Mouse (Mus musculus) forebrain, embryonic 12.5 days (tissue): Measurements from ENCODE around the gene Ppp2ca. TPM values are rescaled to one million over a fixed set of nuclear protein-coding genes. Genes with fewer than 3 reads are reported as not detected.
A peak's percentile ranks its signal among the peaks of the same experiment; 100 is the strongest.
"Not testable (repeated sequence)": the region's sequence is repeated elsewhere in the genome, so short reads cannot be mapped to it uniquely, and the experiment has no call there.

Source experiments
- ATAC-seq: fragments of 200-750 bp; cut with Nextera tagmentation; 2 replicates; pipeline ENCODE4 v1.8.0; 2017; ENCODE audit warnings: moderate TSS enrichment; ENCODE audit not compliant: low FRiP score
- H3K27ac ChIP-seq: fragments of 300-500 bp; sonication (generic); 2 replicates; pipeline ENCODE4 v1.5.1; 2016; ENCODE audit warnings: mild to moderate bottlenecking
- H3K27me3 ChIP-seq: fragments of 300-500 bp; sonication (generic); 2 replicates; pipeline ENCODE4 v1.6.1; 2016; ENCODE audit warnings: mild to moderate bottlenecking
- H3K36me3 ChIP-seq: fragments of 300-500 bp; sonication (generic); replicated peaks from 2 replicates; pipeline ENCODE4 v1.6.1; 2016; ENCODE audit warnings: mild to moderate bottlenecking
- H3K4me1 ChIP-seq: fragments of 300-500 bp; sonication (generic); 2 replicates; pipeline ENCODE4 v1.6.1; 2016
- H3K4me2 ChIP-seq: fragments of 300-500 bp; sonication (generic); 2 replicates; pipeline ENCODE4 v1.6.1; 2016; ENCODE audit warnings: mild to moderate bottlenecking, moderate library complexity
- H3K4me3 ChIP-seq: fragments of 300-500 bp; sonication (generic); replicated peaks from 2 replicates; pipeline ENCODE4 v1.5.1; 2016; ENCODE audit warnings: mild to moderate bottlenecking
- H3K9ac ChIP-seq: fragments of 300-500 bp; sonication (generic); 2 replicates; pipeline ENCODE4 v1.6.1; 2016; ENCODE audit warnings: mild to moderate bottlenecking
- H3K9me3 ChIP-seq: fragments of 300-500 bp; sonication (generic); 2 replicates; pipeline ENCODE4 v1.6.1; 2016
- WGBS: fragments of 180-500 bp; shearing (Covaris S2); methylation state at CpG from one replicate; pipeline ENCODE4 v1.1.7; 2016; 5-methylcytosine and 5-hydroxymethylcytosine counted together
- polyA plus RNA-seq: library from polyadenylated mRNA; unstranded; fragments of >200 nt; fragmentation: Nextera tagmentation; extraction: Ambion mirVana; gene quantifications from 2 replicates; pipeline ENCODE4 v1.2.1, GENCODE M21; 2016

Gene Ppp2ca
- polyA plus RNA-seq, 1 experiment from 2014 or later: 125 TPM

DNA sequence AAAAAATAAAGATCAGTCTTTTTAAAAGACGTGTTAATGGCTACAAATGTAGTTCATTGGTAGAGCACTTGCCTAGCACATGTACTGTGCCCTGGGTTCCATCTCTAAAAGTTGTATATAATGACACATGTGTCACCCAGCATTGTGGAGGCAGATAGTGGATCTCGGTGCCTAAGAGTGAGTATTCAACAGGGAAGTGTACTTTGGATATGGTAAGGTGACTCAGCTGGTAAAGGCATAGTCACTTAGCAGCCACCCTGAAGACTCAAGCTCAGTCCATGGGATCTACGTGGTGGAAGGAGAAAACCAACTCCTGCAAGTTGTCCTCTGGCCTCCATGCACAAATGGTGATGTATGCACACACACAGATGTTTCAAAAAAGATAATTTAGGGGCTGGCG lies 26.0 kb downstream of the Ppp2ca start:
- H3K9ac ChIP-seq: no peak overlapping the region
- H3K4me3 ChIP-seq: no peak overlapping the region
- no peak overlapping the region for H3K4me2 ChIP-seq
- no peaks in the 10 kb centered on the region; the same call in none of the 2 replicates for H3K4me1 ChIP-seq
- peaks cover 68% of the 10 kb centered on the region for H3K36me3 ChIP-seq
- no peak overlapping the region for H3K27ac ChIP-seq
- no peak for ATAC-seq
- H3K27me3 ChIP-seq: no peaks in the 10 kb centered on the region
- H3K9me3 ChIP-seq: 0 out of 2 replicates have a peak, but pooled peaks cover 2% of the 10 kb centered on the region
- WGBS: 94% methylated on average over 4 of the region's 4 CpGs

DNA sequence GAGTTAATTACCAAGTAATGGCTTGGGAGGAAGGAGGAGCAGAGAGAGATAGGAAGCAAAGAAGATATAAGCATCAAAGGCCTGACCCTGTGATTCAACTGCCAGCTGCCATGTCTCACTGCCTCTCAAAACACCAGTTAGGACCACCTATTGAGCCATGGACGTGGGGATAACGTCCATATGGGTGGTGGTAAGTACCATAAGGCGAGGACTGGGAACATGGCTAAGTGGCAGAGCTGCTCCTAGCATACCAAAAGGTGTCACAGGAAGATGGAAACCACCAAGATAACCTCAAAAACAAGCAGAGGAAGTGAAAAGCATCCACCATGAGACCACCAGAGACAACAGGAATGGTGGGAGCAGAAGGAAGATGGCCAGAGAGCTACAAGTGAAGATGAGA lies 28.7 kb downstream of the Ppp2ca start:
- 83% methylated on average over 3 of the region's 3 CpGs for WGBS
- Histone ChIP-seq H3K9ac (no peak overlapping the region), H3K4me3 (no peak overlapping the region), H3K9me3 (no peaks in the 10 kb centered on the region), H3K4me2 (no peak overlapping the region), H3K36me3 (peaks cover 43% of the 10 kb centered on the region), H3K27ac (no peak overlapping the region), H3K27me3 (no peaks in the 10 kb centered on the region), H3K4me1 (no peaks in the 10 kb centered on the region; the same call in none of the 2 replicates)
- ATAC-seq: no peak

DNA sequence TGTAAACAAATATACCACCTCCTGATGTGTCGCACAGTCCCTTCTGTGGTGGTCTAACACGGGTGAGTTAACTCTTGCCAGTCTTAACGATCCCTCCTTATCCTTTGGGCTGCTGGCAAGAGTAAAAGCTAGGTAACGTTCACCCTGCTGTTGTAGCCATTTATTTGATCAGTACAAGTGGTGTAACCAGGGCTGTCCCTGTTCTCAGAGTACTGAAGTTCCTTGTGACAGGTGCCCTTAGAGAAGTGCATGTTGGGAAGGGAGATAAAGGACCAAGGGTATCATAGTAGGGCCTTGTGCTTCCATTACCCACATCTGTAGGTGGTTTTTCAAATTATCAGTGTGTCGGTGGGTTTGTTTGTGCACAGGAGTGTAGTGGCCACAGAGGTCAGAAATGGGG lies 29.3 kb downstream of the Ppp2ca start:
- H3K9ac ChIP-seq: no peak overlapping the region
- H3K9me3 ChIP-seq: no peaks in the 10 kb centered on the region
- no peaks in the 10 kb centered on the region; the same call in none of the 2 replicates for H3K4me1 ChIP-seq
- H3K27me3 ChIP-seq: no peaks in the 10 kb centered on the region
- 72% methylated on average over 5 of the region's 5 CpGs for WGBS
- peaks cover 37% of the 10 kb centered on the region for H3K36me3 ChIP-seq
- no peak overlapping the region for H3K4me3 ChIP-seq
- ATAC-seq: no peak
- no peak overlapping the region for H3K4me2 ChIP-seq
- no peak overlapping the region for H3K27ac ChIP-seq

DNA sequence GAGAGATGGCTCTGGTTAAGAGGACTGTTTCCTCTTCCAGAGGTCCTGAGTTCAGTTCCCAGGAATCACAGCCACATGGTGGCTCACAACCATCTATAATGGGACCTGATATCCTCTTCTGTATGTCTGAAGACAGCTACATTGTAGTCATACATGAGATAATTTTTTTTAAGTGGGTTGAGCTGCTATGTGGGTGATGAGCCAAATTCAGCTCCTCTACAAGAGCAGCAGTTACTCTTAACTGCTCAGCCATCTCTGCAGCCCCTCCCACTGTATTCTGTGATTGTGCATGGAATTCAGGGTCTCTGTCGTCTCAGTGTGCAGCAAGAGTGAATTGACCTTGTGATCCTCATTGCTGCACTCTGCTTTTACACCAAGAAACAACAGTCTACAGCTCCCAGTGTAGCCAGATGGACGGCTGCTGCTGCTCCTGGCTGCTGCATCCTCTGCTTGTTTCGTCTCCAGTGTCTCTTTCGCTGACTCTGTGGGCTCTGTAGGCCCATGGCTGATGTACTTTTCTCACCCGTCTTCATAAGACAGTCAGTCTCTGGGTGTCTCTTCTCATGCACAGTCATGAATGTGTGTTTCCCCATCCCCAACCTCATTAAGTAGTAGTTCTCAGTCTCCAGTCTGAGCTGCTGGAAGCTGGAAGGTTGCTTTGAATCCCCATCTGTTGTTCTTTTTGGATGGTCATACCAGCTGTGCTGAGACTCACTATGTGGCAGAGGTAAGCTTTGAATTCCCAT lies 30.0 kb downstream of the Ppp2ca start:
- Histone ChIP-seq H3K4me3 (no peak overlapping the region), H3K27ac (peak overlapping the region; percentile 42; the same call in 1 of the 2 replicates), H3K9me3 (no peaks in the 10 kb centered on the region), H3K4me2 (no peak overlapping the region), H3K27me3 (no peaks in the 10 kb centered on the region), H3K36me3 (peaks cover 31% of the 10 kb centered on the region), H3K9ac (no peak overlapping the region), H3K4me1 (no peaks in the 10 kb centered on the region; the same call in none of the 2 replicates)
- no peak for ATAC-seq
- 68% methylated on average over 5 of the region's 5 CpGs for WGBS

DNA sequence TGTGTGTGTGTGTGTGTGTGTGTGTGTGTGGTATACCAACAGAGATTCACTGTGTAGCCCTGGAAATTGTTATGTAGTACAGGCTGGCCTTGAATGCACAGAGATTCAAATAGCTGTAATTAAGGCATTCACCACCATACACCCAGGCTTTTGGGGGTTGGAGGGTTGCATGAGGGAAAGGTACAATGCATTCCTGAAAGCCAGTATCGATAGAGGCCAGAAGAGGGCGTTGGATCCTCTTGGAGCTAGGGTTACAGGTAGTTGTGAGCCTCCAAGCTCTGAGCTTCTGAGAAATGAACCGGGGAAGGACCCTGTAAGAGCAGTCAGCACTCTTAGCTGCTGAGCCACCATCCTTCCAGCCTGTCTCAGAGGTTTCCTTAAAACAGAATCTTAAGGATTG lies 30.7 kb downstream of the Ppp2ca start:
- no peak overlapping the region for H3K4me3 ChIP-seq
- H3K9ac ChIP-seq: no peak overlapping the region
- no peak overlapping the region for H3K4me2 ChIP-seq
- H3K27ac ChIP-seq: 0 out of 2 replicates have a peak overlapping the region, but pooled peaks have one; percentile 25
- no peak for ATAC-seq
- H3K4me1 ChIP-seq: no peaks in the 10 kb centered on the region; the same call in none of the 2 replicates
- no peaks in the 10 kb centered on the region for H3K27me3 ChIP-seq
- peaks cover 26% of the 10 kb centered on the region for H3K36me3 ChIP-seq
- H3K9me3 ChIP-seq: no peaks in the 10 kb centered on the region
- 22% methylated on average over 3 of the region's 3 CpGs for WGBS

DNA sequence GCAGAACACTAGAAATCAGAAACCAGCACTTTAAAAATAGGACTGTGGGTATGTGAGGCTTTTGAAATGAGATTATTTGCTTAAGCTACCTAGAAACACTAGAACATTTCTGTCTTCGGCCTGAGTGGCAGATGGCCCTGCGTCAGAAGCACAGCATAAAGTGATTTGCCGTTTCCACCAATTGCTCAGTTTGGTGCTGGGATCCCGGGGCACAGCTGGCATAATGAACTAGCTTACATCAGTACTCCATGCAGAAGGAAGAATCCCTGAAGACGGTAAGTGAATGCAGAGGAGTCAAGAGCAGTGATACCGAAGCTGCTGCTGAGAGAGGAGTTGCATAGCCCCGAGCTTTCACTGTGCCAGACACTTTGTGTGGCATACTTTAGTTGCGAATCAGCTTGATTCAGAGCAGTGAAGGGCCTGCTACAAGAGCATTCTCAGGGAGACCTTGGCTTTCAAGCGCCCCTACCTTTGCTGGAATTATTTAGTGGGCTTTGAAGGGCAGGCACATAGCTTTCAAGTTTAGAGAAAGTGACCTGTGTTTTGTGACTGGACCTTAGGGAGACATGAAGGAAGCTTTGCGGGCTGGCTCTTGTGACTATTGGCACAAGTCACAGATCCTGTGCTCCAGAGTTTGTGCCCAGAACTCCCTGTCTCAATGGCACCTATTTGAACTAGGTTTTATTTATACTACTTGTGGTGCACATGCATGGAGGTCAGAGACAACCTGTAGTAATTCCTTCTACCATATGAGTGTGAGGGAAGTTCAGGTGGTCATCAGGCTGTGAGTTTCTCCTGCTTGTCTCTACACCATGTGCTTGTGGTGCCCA lies 31.4 kb downstream of the Ppp2ca start:
- H3K27ac ChIP-seq: 0 out of 2 replicates have a peak overlapping the region, but pooled peaks have one; percentile 38
- ATAC-seq: no peak
- H3K36me3 ChIP-seq: peaks cover 20% of the 10 kb centered on the region
- H3K9me3 ChIP-seq: no peaks in the 10 kb centered on the region
- no peaks in the 10 kb centered on the region for H3K27me3 ChIP-seq
- no peak overlapping the region for H3K9ac ChIP-seq
- no peaks in the 10 kb centered on the region; the same call in none of the 2 replicates for H3K4me1 ChIP-seq
- no peak overlapping the region for H3K4me2 ChIP-seq
- no peak overlapping the region for H3K4me3 ChIP-seq
- WGBS: 84% methylated on average over 10 of the region's 10 CpGs

DNA sequence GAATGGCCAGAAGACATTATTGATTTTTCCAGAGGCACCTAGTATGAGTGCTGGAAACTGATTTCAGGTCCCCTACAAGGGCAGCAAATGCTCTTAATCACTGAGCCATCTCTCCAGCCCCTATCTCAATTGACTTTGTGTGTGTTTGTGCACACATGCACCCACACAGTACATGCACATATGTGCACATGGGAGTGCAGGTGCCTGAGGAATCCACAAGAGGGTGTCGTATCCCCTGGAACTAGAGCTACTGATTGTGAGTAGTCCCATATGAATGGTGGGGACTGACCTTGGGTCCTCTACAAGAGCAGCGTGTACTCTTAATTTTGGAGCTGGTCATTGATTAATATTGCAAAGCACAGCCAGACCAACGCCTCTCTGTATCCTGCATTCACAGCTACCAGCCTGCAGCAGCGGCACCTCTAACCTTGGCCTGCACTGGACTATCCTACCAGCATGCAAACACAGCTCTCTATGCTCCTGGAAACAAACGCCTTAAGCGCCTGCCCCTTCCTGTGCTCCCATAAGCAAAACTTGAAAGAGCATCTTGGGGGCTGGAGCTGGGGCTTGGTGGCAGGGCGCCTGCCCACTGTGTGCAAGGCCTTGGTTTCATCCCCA lies 32.1 kb downstream of the Ppp2ca start:
- no peak for ATAC-seq

DNA sequence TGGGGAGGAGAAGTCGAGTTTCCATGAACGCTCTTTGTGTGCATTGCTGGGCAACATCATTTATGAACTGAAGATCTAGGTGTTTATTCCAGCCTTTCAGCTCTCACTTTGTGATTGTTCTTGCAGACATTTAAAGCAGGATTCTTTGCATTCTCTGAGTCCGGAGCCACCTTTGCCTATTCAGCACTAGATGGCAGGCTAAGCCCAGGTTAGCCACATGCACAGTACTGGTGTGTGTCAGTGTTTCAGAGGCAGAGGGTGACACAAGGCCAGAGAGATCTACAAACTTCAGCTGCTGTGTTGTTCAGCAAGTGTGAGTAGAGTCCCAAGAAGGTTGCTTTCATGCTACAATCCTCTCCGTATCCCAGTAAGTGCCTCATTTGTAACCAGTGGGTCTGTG lies 45.2 kb downstream of the Ppp2ca start:
- not testable (repeated sequence) for H3K4me1 ChIP-seq, H3K27ac ChIP-seq, H3K36me3 ChIP-seq, H3K27me3 ChIP-seq, H3K4me3 ChIP-seq, H3K4me2 ChIP-seq, H3K9me3 ChIP-seq, ATAC-seq, H3K9ac ChIP-seq
- WGBS: 44% methylated on average over 4 of the region's 4 CpGs

More for the DNA sequence above, 32.1 kb downstream of the Ppp2ca start:
- peaks cover 6% of the 10 kb centered on the region for H3K9me3 ChIP-seq
- no peak overlapping the region for H3K4me2 ChIP-seq
- 82% methylated on average over 7 of the region's 7 CpGs for WGBS
- H3K4me3 ChIP-seq: no peak overlapping the region
- H3K9ac ChIP-seq: no peak overlapping the region
- H3K4me1 ChIP-seq: no peaks in the 10 kb centered on the region; the same call in none of the 2 replicates
- H3K27ac ChIP-seq: no peak overlapping the region
- peaks cover 13% of the 10 kb centered on the region for H3K36me3 ChIP-seq
- no peaks in the 10 kb centered on the region for H3K27me3 ChIP-seq

DNA sequence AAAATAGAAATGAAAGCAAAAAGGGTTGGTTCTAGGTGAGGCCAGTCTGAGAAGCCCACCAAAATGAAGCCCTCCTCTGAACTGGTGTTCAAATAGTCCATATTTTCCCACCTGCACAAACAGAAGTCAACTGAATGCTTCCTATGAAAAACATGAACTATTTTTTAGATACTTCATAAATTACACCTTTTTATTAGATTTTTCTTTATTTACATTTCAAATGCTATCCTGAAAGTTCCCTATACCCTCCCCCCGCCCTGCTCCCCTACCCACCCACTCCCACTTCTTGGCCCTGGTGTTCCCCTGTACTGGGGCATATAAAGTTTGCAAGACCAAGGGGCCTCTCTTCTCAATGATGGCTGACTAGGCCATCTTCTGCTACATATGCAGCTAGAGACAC lies 46.9 kb downstream of the Ppp2ca start, which contains the start of gene Olfr1373:
Olfr1373 (minus strand) TSS at position 101 of the 400 bp plus-strand sequence.
- not testable (repeated sequence) for H3K4me2 ChIP-seq, H3K27me3 ChIP-seq, H3K4me3 ChIP-seq, H3K4me1 ChIP-seq, H3K9ac ChIP-seq, H3K9me3 ChIP-seq, ATAC-seq, H3K36me3 ChIP-seq, H3K27ac ChIP-seq
- WGBS: 92% methylated on average over 1 of the region's 1 CpGs

DNA sequence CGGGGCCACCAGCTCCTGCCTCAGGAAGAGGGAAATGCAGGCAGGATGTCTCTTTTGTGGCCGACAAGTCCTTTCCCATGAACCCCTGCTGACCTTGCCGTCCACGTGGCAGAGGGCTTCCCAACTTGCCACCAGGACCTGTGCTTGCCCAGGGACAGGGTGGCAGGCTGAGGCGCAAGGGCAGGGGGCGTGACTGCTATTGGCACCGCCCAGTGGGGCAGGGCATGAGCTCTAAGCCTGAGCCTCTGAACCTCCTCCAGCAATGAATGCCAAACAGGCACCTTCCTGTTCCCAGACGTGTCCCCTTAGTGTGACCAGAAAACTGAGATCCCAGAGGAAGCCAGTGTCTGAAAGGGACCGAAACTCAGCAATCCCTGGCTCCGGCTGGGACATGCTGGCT lies 65.4 kb downstream of the Ppp2ca start:
- no peak overlapping the region for H3K9ac ChIP-seq
- H3K4me2 ChIP-seq: no peak overlapping the region
- ATAC-seq: no peak
- peaks cover 48% of the 10 kb centered on the region for H3K27me3 ChIP-seq
- H3K27ac ChIP-seq: no peak overlapping the region
- no peaks in the 10 kb centered on the region for H3K36me3 ChIP-seq
- no peaks in the 10 kb centered on the region for H3K9me3 ChIP-seq
- no peak overlapping the region for H3K4me3 ChIP-seq
- 36% methylated on average over 10 of the region's 10 CpGs for WGBS
- no peaks in the 10 kb centered on the region; the same call in 1 of the 2 replicates for H3K4me1 ChIP-seq

DNA sequence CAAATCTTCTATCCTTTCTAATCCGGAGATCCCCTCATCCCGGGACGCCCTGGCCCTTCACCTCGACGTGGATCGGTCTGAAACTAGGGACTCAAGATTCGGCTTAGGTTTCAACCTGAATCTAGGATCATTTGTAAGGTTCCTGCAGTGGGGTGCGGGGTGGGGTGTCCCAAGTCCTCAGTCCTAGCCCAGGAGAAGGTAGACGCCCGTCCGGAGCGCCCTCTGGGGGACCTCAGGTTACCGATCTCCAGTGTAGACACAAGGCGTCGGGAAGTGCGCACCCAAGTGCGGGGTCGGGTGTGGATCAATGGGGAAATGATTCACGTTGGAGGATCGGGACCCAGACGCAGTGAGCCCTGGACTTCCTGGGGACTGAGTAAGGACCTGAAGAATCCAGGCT lies 68.6 kb downstream of the Ppp2ca start:
- ATAC-seq: no peak
- Histone ChIP-seq H3K4me3 (no peak overlapping the region), H3K27me3 (peaks cover 71% of the 10 kb centered on the region), H3K9ac (no peak overlapping the region), H3K4me2 (0 out of 2 replicates have a peak overlapping the region, but pooled peaks have one; percentile 1), H3K27ac (no peak overlapping the region), H3K36me3 (no peaks in the 10 kb centered on the region), H3K4me1 (no peaks in the 10 kb centered on the region; the same call in 1 of the 2 replicates), H3K9me3 (no peaks in the 10 kb centered on the region)
- 4% methylated on average over 21 of the region's 21 CpGs for WGBS

DNA sequence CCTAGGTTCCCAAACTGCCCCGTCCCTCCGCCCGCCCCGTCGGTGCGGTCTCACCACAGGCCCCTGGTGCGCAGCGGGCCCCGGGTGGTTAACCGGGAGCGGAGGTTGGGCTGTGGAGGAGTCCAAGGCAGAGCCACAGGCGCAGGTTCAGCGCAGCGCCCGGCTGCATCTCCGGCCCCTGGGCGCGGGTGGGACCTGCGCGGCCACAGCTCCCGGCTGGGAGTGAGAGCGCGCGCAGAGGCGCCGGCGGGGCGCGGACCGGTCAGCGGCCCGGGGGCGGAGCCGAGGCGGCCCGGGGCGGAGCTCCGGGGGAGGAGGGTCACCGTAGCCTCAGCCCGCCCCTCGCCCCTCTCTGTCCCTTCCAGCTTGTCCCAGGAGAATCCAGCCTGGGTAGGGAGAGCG lies 69.4 kb downstream of the Ppp2ca start:
- peak; percentile 49; the same call in 1 of the 2 replicates for ATAC-seq
- 0 out of 2 replicates have a peak overlapping the region, but pooled peaks have one; percentile 38 for H3K9ac ChIP-seq
- H3K36me3 ChIP-seq, H3K27ac ChIP-seq, H3K9me3 ChIP-seq, H3K4me1 ChIP-seq: not testable (repeated sequence)
- peak overlapping the region; percentile 44 for H3K4me3 ChIP-seq
- H3K27me3 ChIP-seq: peaks cover 71% of the 10 kb centered on the region
- peak overlapping the region; percentile 65 for H3K4me2 ChIP-seq
- WGBS: under 1% methylated on average over 31 of the region's 42 CpGs
